Mouse (Mus musculus): Measurements from ENCODE around the gene Cfh. TPM values are rescaled to one million over a fixed set of nuclear protein-coding genes. Genes with fewer than 3 reads are reported as not detected.
"Not testable (repeated sequence)": the region's sequence is repeated elsewhere in the genome, so short reads cannot be mapped to it uniquely, and the experiment has no call there.

Gene Cfh
- total RNA-seq (2021) = 1 to 10 TPM; 3.5 to 4.9 TPM
- long read RNA-seq, experiment 1, partial matches to known transcripts = 2 of 2 reads
- long read RNA-seq, experiment 1, other reads (novel, unspliced or antisense) = 0 of 2 reads
- long read RNA-seq, experiment 2, partial matches to known transcripts = 0 of 1 reads
- long read RNA-seq, experiment 2, other reads (novel, unspliced or antisense) = 1 of 1 reads

GRCm38 (mm10) chr1:140183664-140184063 lies at the start of gene Cfh:
Gene Cfh, minus strand, starts transcription at chr1:140183764.
- intact Hi-C loops (cut with DNase I) = not testable (repeated sequence)

GRCm38 (mm10) chr1:140226673-140227072 lies 43.1 kb upstream of the Cfh start:
- DNase-seq = no peak
- intact Hi-C loops (cut with DNase I) = no loop called here

More at GRCm38 (mm10) chr1:140183664-140184063, at the start of gene Cfh:
- DNase-seq = not testable (repeated sequence)

- no peak for DNase-seq
- intact Hi-C loops (cut with DNase I) = no loop called here
Observed at GRCm38 (mm10) chr1:140225221-140225620, 41.7 kb upstream of the Cfh start.

- intact Hi-C loops (cut with DNase I) = no loop called here
- no peak for DNase-seq
Observed at GRCm38 (mm10) chr1:140205329-140205728, 21.8 kb upstream of the Cfh start.

DNA sequence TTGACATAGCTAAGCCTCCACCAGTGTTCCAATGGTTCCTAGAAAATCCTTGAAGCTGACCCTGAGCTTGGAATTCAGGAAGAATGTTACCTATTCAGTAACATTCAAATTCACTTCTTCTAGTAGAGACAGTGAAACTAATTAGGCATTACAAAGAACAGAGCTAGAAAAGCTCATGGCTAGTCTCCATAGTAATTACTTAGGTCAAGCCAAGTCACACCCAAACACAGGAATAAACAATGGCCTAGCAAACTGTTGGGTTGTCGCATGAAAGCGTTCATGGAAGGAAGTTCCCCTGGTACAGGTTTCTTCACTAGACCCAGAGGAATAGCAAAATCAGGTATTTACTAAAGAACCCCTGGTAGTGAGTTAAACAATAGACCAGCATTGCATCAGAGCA lies 4.9 kb upstream of the Cfh start:
- intact Hi-C loops (cut with DNase I); DNase-seq: not testable (repeated sequence)

DNA sequence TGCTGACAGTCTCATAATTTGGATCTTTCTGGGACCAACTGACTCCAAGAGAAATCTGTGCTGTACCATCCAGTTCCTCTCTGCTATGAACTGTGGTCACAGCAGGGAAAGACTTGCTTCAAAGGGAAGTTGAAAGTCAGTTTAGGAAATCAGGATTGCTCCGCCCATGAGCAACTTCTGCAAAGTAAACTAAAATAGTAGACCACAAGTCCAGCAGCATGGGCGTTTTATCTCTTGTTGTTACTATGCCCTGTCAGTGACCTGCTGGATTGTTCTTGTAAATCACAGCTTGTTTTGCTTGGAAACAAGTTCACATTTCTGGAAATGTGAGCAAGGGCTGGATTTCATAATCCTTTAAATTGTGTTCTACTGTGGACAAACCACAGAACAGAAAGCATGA lies 356 bp downstream of the Cfh start:
- peak in 1 of 2 experiments; percentile 15 for DNase-seq
- intact Hi-C loops (cut with DNase I) = no loop called here

GRCm38 (mm10) chr1:140180125-140180524 lies 3.4 kb downstream of the Cfh start:
- intact Hi-C loops (cut with DNase I) = no loop called here
- no peak for DNase-seq

GRCm38 (mm10) chr1:140175442-140175841 lies 8.1 kb downstream of the Cfh start:
- intact Hi-C loops (cut with DNase I) = loop anchor here (10.0 kb wide), 1 partner anchor 489 kb away; no protein-coding TSS in a partner anchor
- DNase-seq = no peak

GRCm38 (mm10) chr1:140171581-140172154 lies 11.9 kb downstream of the Cfh start:
- intact Hi-C loops (cut with DNase I) = loop anchor here (5.0 to 10.0 kb wide), 2 partner anchors 361 to 493 kb away; no protein-coding TSS in a partner anchor
- no peak for DNase-seq

GRCm38 (mm10) chr1:140158970-140159369 lies 24.6 kb downstream of the Cfh start:
- intact Hi-C loops (cut with DNase I) = no loop called here

DNA sequence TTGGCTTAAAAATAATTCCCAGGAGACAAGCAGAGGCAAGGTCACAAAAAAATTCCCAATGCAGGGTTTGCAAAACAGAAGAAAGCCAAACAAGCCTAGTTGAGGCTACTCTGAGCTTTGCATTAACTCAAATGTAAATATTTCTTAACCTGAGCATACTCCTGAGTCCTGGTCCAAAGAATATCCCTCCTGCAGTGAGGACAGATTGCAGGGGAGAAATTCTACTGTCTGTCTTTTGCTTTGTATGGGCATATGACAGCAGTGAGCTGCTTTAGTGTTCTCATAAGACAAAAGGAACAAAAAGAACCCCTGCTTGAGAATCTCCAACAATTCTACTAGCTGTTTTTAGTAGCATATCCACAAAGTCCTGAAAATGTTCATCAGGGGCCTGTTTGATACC lies 114.1 kb downstream of the Cfh start:
- intact Hi-C loops (cut with DNase I) = loop anchor here (10.0 kb wide), 1 partner anchor 195 kb away; no protein-coding TSS in a partner anchor
- no peak for DNase-seq

More at GRCm38 (mm10) chr1:140158970-140159369, 24.6 kb downstream of the Cfh start:
- DNase-seq = no peak

Other genes with a start within 250 kb of the Cfh start
- gene Kcnt2, start 62.4 kb upstream of the Cfh start, total RNA-seq (2021) = under 1 TPM; 0.33 to 0.64 TPM